Mouse (Mus musculus) left cerebral cortex, postnatal 10 days (tissue): ENCODE results near the gene Olfr553. TPM values are rescaled to one million over a fixed set of nuclear protein-coding genes. Genes with fewer than 3 reads are reported as not detected.

Source experiments
- total RNA-seq, 2 experiments: library from RNA; stranded (reverse); gene quantifications; 2 replicates each; pipeline ENCODE4 v1.2.3; 2021

Gene Olfr553
- total RNA-seq, 2 experiments from 2014 or later, result not detected

Other genes starting within 250 kb of the Olfr553 start
- 10 to 100 TPM; 14.5 TPM for gene Rrm1, start 176.5 kb downstream of the Olfr553 start, total RNA-seq
- gene Olfr543, start 136.5 kb downstream of the Olfr553 start, total RNA-seq, result not detected
- not detected for gene Olfr544, start 129.9 kb downstream of the Olfr553 start, total RNA-seq
- not detected for gene Olfr545, start 118.6 kb downstream of the Olfr553 start, total RNA-seq
- gene Olfr547, start 83.5 kb downstream of the Olfr553 start, total RNA-seq, result not detected
- gene Olfr548-ps1, start 77.3 kb downstream of the Olfr553 start, total RNA-seq, result not detected
- gene Olfr549, start 68.3 kb downstream of the Olfr553 start, total RNA-seq, result not detected
- 1 to 10 TPM; 1.8 to 2.9 TPM for gene Trim21, start 52.7 kb downstream of the Olfr553 start, total RNA-seq
- gene Olfr550, start 46.8 kb downstream of the Olfr553 start, total RNA-seq, result under 1 TPM; 0.24 to 0.51 TPM
- gene Olfr551, start 26.3 kb downstream of the Olfr553 start, total RNA-seq, result not detected
- gene Olfr552, start 20.4 kb downstream of the Olfr553 start, total RNA-seq, result not detected
- not detected for gene Olfr554, start 20.2 kb upstream of the Olfr553 start, total RNA-seq
- gene Olfr555, start 40.6 kb upstream of the Olfr553 start, total RNA-seq, result not detected
- not detected for gene Olfr556, start 46.7 kb upstream of the Olfr553 start, total RNA-seq
- 1 to 10 TPM; 4.9 to 5.4 TPM for gene Trim68, start 69.1 kb upstream of the Olfr553 start, total RNA-seq
- not detected for gene Olfr557, start 77.7 kb upstream of the Olfr553 start, total RNA-seq
- under 1 TPM; 0.15 to 0.32 TPM for gene Olfr558, start 84.0 kb upstream of the Olfr553 start, total RNA-seq
- gene Olfr33, start 100.9 kb upstream of the Olfr553 start, total RNA-seq, result not detected
- gene Olfr559, start 109.3 kb upstream of the Olfr553 start, total RNA-seq, result not detected
- not detected for gene Olfr560, start 141.1 kb upstream of the Olfr553 start, total RNA-seq
- under 1 TPM; 0.51 to 0.55 TPM for gene Olfr78, start 141.3 kb upstream of the Olfr553 start, total RNA-seq
- not detected for gene Olfr561, start 153.0 kb upstream of the Olfr553 start, total RNA-seq
- gene Olfr564, start 185.3 kb upstream of the Olfr553 start, total RNA-seq, result not detected
- gene Olfr566, start 240.5 kb upstream of the Olfr553 start, total RNA-seq, result not detected